Mouse (Mus musculus): ENCODE measurements around the gene Agbl3.

- TF ChIP-seq CTCF (IDR thresholded peaks at IDR 0.05; ENCODE audit: borderline replicate concordance, insufficient read depth, low read depth, low read length) (no peak), POLR2A (IDR thresholded peaks at IDR 0.05; ENCODE audit: borderline replicate concordance, insufficient read depth, low read length) (no peak)
Measured at GRCm38 (mm10) chr6:34876835-34877156, 96.6 kb downstream of the Agbl3 start.

All from cerebellum, adult 2 months (tissue).